Mouse (Mus musculus): ENCODE measurements at regions not wholly inside any gene's neighbourhood (a gene's known extent, or its start where the extent isn't known, plus 50 kb on each side); places are given as distances from the start of the nearest gene placed in this dataset.

DNA sequence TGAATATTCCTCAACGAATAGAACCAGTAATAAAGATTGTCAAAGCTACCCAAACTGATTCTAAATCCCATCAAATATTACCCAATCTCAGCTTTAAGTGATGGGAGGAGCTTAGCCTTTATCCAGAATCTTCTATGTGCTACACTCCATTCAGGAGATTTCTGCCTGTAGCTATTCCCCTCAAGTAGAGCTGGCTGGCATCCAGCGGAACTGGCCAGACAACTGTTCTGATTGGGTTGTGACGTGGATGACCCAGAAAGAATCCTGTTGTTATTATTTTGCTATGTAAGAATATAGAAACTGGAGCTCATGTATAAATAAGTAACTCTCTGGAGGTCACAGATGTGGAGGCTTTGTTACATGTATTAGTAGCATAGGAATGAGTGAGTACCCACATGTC is 176.8 kb upstream of the 4930412O13Rik start:
- 72% methylated on average over 3 of the region's 3 CpGs for WGBS
- no peaks in the 10 kb centered on the region for H3K27me3 ChIP-seq
- H3K36me3 ChIP-seq = no peaks in the 10 kb centered on the region
- H3K4me1 ChIP-seq = 0 out of 2 replicates have a peak, but pooled peaks cover 3% of the 10 kb centered on the region
- ATAC-seq (ENCODE audit: insufficient number of reproducible peaks, low FRiP score, low TSS enrichment, low read depth) = no peak
- no peak overlapping the region for H3K4me3 ChIP-seq
- H3K4me2 ChIP-seq = no peak overlapping the region
- no peak overlapping the region for H3K9ac ChIP-seq
- no peak overlapping the region for H3K27ac ChIP-seq
- H3K9me3 ChIP-seq = no peaks in the 10 kb centered on the region

- Histone ChIP-seq H3K4me3 (no peak overlapping the region), H3K27me3 (no peaks in the 10 kb centered on the region), H3K9me3 (no peaks in the 10 kb centered on the region), H3K9ac (no peak overlapping the region), H3K27ac (no peak overlapping the region), H3K4me1 (no peaks in the 10 kb centered on the region), H3K36me3 (no peaks in the 10 kb centered on the region), H3K4me2 (no peak overlapping the region)
- no peak for ATAC-seq (ENCODE audit: insufficient number of reproducible peaks, low FRiP score, low TSS enrichment, low read depth)
- WGBS = 77% methylated on average over 7 of the region's 7 CpGs
These were observed 171.6 kb upstream of the 4930412O13Rik start for GRCm38 (mm10) chr2:9709466-9709865.

DNA sequence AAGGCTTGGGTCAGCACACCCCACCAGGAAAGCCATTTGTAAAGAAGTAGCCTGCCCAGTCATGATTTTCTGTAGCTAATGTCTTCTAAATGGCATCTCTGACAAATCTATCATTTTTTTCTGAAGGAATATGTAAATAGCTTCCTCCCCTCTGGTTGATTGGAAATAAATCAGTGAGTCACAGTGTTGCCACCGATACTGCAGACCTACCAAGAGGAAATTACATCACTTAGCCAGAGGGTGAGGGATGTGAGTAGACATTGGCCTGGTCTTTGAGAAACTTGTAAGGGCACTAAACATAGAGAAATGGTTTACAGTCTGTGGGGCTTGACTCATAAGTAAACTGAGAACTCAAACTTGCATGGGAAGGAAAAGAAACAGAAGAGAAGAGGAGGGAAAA is 163.1 kb upstream of the 4930412O13Rik start:
- Histone ChIP-seq H3K9ac (no peak overlapping the region), H3K36me3 (no peaks in the 10 kb centered on the region), H3K27me3 (no peaks in the 10 kb centered on the region), H3K4me3 (no peak overlapping the region), H3K4me2 (no peak overlapping the region), H3K9me3 (no peaks in the 10 kb centered on the region), H3K4me1 (no peaks in the 10 kb centered on the region), H3K27ac (no peak overlapping the region)
- 40% methylated on average over 1 of the region's 1 CpGs for WGBS
- ATAC-seq (ENCODE audit: insufficient number of reproducible peaks, low FRiP score, low TSS enrichment, low read depth) = no peak

DNA sequence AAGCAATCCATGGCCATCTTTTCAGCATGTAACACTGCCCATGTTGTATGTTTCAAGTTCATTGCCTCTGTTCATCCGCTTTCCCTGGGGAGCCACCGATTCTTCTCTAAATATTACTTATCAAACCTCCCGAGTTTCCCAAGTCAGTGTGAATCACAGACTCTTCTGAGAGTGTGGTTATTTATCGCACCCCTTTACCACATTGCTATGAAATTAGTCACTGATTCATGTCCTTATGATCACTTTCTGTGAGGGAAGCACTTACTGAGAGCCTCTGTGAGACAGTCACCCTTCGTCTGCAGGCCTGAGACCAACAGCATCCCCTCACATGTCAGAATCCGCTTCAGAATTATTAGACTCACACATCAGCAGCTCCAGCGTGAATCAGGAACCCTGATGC is 147.8 kb upstream of the 4930412O13Rik start:
- no peak overlapping the region for H3K4me2 ChIP-seq
- no peaks in the 10 kb centered on the region for H3K36me3 ChIP-seq
- H3K4me1 ChIP-seq = no peaks in the 10 kb centered on the region
- no peak for ATAC-seq (ENCODE audit: insufficient number of reproducible peaks, low FRiP score, low TSS enrichment, low read depth)
- no peaks in the 10 kb centered on the region for H3K9me3 ChIP-seq
- 81% methylated on average over 7 of the region's 7 CpGs for WGBS
- H3K27me3 ChIP-seq = no peaks in the 10 kb centered on the region
- H3K9ac ChIP-seq = no peak overlapping the region
- H3K4me3 ChIP-seq = no peak overlapping the region
- no peak overlapping the region for H3K27ac ChIP-seq

DNA sequence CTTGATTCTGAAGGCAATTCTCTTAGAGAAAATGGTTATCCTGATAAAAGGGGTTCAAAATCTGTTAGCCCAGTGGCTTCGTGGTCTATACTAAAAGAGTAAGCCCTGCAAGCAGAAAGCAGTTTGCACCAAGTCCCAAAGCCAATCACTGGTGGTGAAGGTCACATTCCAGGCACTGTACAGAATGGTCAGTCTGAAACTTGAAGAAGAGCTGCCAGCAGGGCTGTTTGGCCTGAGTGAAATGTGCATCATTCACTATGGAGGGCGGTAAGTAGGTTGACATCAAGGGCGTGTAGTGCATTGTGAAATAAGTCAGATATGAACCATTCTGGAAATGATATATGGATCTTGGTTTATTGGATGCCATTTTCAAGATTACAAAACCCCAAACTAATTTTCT is 136.9 kb upstream of the 4930412O13Rik start:
- H3K27me3 ChIP-seq = no peaks in the 10 kb centered on the region
- H3K4me1 ChIP-seq = no peaks in the 10 kb centered on the region
- no peaks in the 10 kb centered on the region for H3K9me3 ChIP-seq
- 86% methylated on average over 3 of the region's 3 CpGs for WGBS
- no peak overlapping the region for H3K4me2 ChIP-seq
- no peak overlapping the region for H3K4me3 ChIP-seq
- no peaks in the 10 kb centered on the region for H3K36me3 ChIP-seq
- no peak overlapping the region for H3K9ac ChIP-seq
- ATAC-seq (ENCODE audit: insufficient number of reproducible peaks, low FRiP score, low TSS enrichment, low read depth) = no peak
- H3K27ac ChIP-seq = no peak overlapping the region

- Histone ChIP-seq H3K27me3 (no peaks in the 10 kb centered on the region), H3K4me3 (no peak overlapping the region), H3K36me3 (no peaks in the 10 kb centered on the region), H3K4me2 (no peak overlapping the region), H3K9me3 (no peaks in the 10 kb centered on the region), H3K4me1 (no peaks in the 10 kb centered on the region), H3K9ac (no peak overlapping the region), H3K27ac (no peak overlapping the region)
- 52% methylated on average over 11 of the region's 11 CpGs for WGBS
- no peak for ATAC-seq (ENCODE audit: insufficient number of reproducible peaks, low FRiP score, low TSS enrichment, low read depth)
These were observed 130.9 kb upstream of the 4930412O13Rik start for GRCm38 (mm10) chr2:9749829-9750788.

GRCm38 (mm10) chr2:9753691-9754090 is 127.4 kb upstream of the 4930412O13Rik start:
- Histone ChIP-seq H3K9me3 (no peaks in the 10 kb centered on the region), H3K36me3 (no peaks in the 10 kb centered on the region), H3K9ac (no peak overlapping the region), H3K27ac (no peak overlapping the region), H3K4me3 (no peak overlapping the region), H3K4me2 (no peak overlapping the region), H3K4me1 (no peaks in the 10 kb centered on the region), H3K27me3 (no peaks in the 10 kb centered on the region)
- 53% methylated on average over 7 of the region's 7 CpGs for WGBS
- no peak for ATAC-seq (ENCODE audit: insufficient number of reproducible peaks, low FRiP score, low TSS enrichment, low read depth)

DNA sequence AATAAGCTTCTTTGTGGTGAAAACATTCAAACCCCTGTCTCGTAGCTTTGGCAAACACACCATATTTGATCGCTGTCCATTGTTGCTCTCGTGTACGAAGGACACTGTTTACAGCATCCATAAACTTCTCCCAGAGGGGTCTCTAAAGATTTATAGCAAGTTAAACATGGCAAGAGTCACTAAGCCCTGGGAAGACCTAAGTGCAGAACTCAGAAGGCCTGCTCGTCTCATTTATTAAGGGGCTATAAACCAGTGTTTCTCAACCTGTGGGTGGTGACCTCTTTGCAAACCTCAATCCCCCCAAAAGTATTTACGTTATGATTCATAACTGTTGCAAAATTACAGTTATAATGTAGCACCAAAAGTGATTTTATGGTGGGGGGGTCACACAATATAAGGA is 126.9 kb upstream of the 4930412O13Rik start:
- no peak overlapping the region for H3K4me2 ChIP-seq
- no peaks in the 10 kb centered on the region for H3K9me3 ChIP-seq
- H3K9ac ChIP-seq = no peak overlapping the region
- ATAC-seq (ENCODE audit: insufficient number of reproducible peaks, low FRiP score, low TSS enrichment, low read depth) = no peak
- H3K27ac ChIP-seq = no peak overlapping the region
- H3K27me3 ChIP-seq = no peaks in the 10 kb centered on the region
- WGBS = 27% methylated on average over 6 of the region's 6 CpGs
- H3K4me3 ChIP-seq = no peak overlapping the region
- no peaks in the 10 kb centered on the region for H3K4me1 ChIP-seq
- no peaks in the 10 kb centered on the region for H3K36me3 ChIP-seq

DNA sequence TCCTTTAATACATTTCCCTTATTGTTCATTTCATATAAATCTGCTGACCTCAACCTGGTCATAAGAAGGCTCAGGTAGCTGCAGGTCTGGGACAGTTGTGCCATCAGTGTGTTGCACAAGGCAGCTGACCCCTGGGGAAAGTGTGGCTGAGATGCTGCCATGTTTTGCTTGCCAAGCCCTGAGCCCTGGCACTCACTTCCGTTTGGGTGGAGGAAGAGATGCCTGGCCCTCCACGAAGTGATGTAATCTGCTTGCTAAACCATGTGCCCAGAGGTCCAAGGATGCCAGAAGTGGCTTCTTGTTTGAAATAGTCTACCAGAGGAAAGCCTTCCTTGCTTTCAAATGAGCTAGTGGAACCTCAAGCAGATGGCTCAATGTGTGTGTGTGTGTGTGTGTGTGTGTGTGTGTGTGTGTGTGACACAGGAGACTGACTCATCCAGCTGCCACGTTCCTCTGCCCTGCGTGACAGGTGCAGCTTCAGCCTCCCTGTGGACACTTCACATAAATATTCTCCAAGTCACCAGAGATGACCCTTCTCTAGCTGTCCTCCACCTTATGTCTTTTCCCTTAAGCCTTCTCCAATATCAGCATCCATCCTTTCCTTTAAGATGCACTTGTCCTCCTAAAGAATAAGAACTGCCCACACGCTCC is 123.2 kb upstream of the 4930412O13Rik start:
- Histone ChIP-seq H3K27ac (no peak overlapping the region), H3K9me3 (no peaks in the 10 kb centered on the region), H3K4me2 (no peak overlapping the region), H3K36me3 (no peaks in the 10 kb centered on the region), H3K4me3 (no peak overlapping the region), H3K27me3 (no peaks in the 10 kb centered on the region), H3K9ac (no peak overlapping the region), H3K4me1 (no peaks in the 10 kb centered on the region)
- ATAC-seq (ENCODE audit: insufficient number of reproducible peaks, low FRiP score, low TSS enrichment, low read depth) = no peak
- 75% methylated on average over 5 of the region's 5 CpGs for WGBS

DNA sequence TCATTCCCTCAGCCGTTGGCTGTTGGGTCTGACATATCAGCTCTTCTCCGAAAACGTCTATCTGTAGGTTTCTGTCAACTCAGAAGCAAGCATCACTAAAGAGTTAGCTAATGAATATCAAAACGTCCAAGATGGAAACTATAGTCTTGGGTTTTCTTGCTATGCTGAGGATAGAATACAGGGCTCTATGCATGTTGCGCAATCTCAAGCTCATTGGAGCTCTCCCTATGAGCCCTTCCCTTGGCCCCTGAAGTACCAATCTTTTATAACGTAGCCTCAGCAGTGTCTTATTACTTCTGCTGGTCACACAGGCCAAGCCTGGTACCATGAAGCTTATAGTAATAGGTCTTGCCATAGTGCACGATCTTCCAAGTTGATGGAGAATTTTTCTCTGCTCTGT is 122.1 kb upstream of the 4930412O13Rik start:
- Histone ChIP-seq H3K27ac (no peak overlapping the region), H3K9ac (no peak overlapping the region), H3K9me3 (no peaks in the 10 kb centered on the region), H3K27me3 (no peaks in the 10 kb centered on the region), H3K4me2 (no peak overlapping the region), H3K36me3 (no peaks in the 10 kb centered on the region), H3K4me1 (no peaks in the 10 kb centered on the region), H3K4me3 (no peak overlapping the region)
- no peak for ATAC-seq (ENCODE audit: insufficient number of reproducible peaks, low FRiP score, low TSS enrichment, low read depth)
- WGBS = 87% methylated on average over 7 of the region's 7 CpGs

GRCm38 (mm10) chr2:9759389-9760104 is 121.5 kb upstream of the 4930412O13Rik start:
- H3K9me3 ChIP-seq = no peaks in the 10 kb centered on the region
- 84% methylated on average over 7 of the region's 7 CpGs for WGBS
- ATAC-seq (ENCODE audit: insufficient number of reproducible peaks, low FRiP score, low TSS enrichment, low read depth) = no peak
- no peaks in the 10 kb centered on the region for H3K36me3 ChIP-seq
- H3K27ac ChIP-seq = no peak overlapping the region
- H3K4me2 ChIP-seq = no peak overlapping the region
- no peak overlapping the region for H3K9ac ChIP-seq
- no peaks in the 10 kb centered on the region for H3K4me1 ChIP-seq
- no peaks in the 10 kb centered on the region for H3K27me3 ChIP-seq
- H3K4me3 ChIP-seq = no peak overlapping the region

DNA sequence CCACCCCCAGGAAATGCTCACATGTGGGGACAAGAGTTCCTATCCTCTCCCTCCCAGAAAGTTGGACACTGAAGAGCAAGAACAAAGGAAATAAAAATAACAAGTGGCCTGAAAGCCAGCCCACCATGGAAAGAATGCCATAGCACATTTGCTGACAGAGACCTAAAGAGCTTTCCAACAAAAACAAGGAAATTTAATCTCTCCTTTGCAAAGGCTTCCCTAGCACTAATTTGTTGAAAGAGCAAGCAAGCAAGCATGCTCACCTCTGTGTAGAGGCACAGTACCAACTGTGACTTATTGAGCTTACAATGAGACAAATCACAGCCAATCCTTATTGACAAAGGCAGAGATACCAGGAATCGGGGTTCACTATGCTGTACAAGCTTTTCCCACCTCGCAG is 100.9 kb upstream of the 4930412O13Rik start:
- H3K4me3 ChIP-seq = no peak overlapping the region
- H3K27ac ChIP-seq = no peak overlapping the region
- no peaks in the 10 kb centered on the region for H3K9me3 ChIP-seq
- no peak for ATAC-seq (ENCODE audit: insufficient number of reproducible peaks, low FRiP score, low TSS enrichment, low read depth)
- WGBS = 69% methylated on average over 2 of the region's 2 CpGs
- no peak overlapping the region for H3K9ac ChIP-seq
- no peaks in the 10 kb centered on the region for H3K27me3 ChIP-seq
- no peaks in the 10 kb centered on the region for H3K4me1 ChIP-seq
- H3K36me3 ChIP-seq = no peaks in the 10 kb centered on the region
- H3K4me2 ChIP-seq = no peak overlapping the region

Data from limb, embryonic 15.5 days (tissue).